Mouse (Mus musculus): ENCODE data around the gene Tet2.

- TF ChIP-seq EP300 (optimal IDR thresholded peaks at IDR 0.05) (no peak), CTCF (IDR thresholded peaks at IDR 0.05; ENCODE audit: low read depth) (no peak)
Measured at GRCm38 (mm10) chr3:133571961-133572360, 27.0 kb upstream of the Tet2 start.

All from stomach, postnatal 0 days (tissue).